Mouse (Mus musculus): ENCODE results near the gene Nras.
A peak's percentile ranks its signal among the peaks of the same experiment; 100 is the strongest.

The Nras gene

GRCm38 (mm10) chr3:103058207-103059157, at the start of gene Nras:
Nras (plus strand) TSS chr3:103058285.
- DNase-seq (ENCODE audit: low spot score), result peak; percentile 88

- DNase-seq (ENCODE audit: low spot score), result no peak
Observed at GRCm38 (mm10) chr3:103017350-103017749, 40.7 kb upstream of the Nras start.

GRCm38 (mm10) chr3:103019462-103019861, 38.6 kb upstream of the Nras start:
- DNase-seq (ENCODE audit: low spot score), result no peak

GRCm38 (mm10) chr3:103020249-103020942, 37.7 kb upstream of the Nras start, which contains the start of gene Csde1:
Csde1 (plus strand) TSS chr3:103020426.
- peak; percentile 97 for DNase-seq (ENCODE audit: low spot score)

- DNase-seq (ENCODE audit: low spot score), result peak; percentile 88
Observed at GRCm38 (mm10) chr3:103020943-103021638, 37.0 kb upstream of the Nras start.

- DNase-seq (ENCODE audit: low spot score), result no peak
Observed at GRCm38 (mm10) chr3:103026174-103026573, 31.9 kb upstream of the Nras start.

GRCm38 (mm10) chr3:103040285-103040684, 17.8 kb upstream of the Nras start:
- DNase-seq (ENCODE audit: low spot score), result no peak

GRCm38 (mm10) chr3:103040861-103041379, 17.2 kb upstream of the Nras start:
- DNase-seq (ENCODE audit: low spot score), result no peak

- no peak for DNase-seq (ENCODE audit: low spot score)
Observed at GRCm38 (mm10) chr3:103056016-103056595, 2.0 kb upstream of the Nras start.

GRCm38 (mm10) chr3:103057752-103058151, 333 bp upstream of the Nras start:
- no peak for DNase-seq (ENCODE audit: low spot score)

- DNase-seq (ENCODE audit: low spot score), result no peak
Observed at GRCm38 (mm10) chr3:103066927-103067326, 8.8 kb downstream of the Nras start.

GRCm38 (mm10) chr3:103068971-103069370, 10.9 kb downstream of the Nras start:
- DNase-seq (ENCODE audit: low spot score), result no peak

GRCm38 (mm10) chr3:103073771-103074170, 15.7 kb downstream of the Nras start, which contains the start of gene Ampd1:
Ampd1 (plus strand) TSS chr3:103074014.
- DNase-seq (ENCODE audit: low spot score), result no peak

- DNase-seq (ENCODE audit: low spot score), result no peak
Observed at GRCm38 (mm10) chr3:103075871-103076270, 17.8 kb downstream of the Nras start.

GRCm38 (mm10) chr3:103076476-103076875, 18.4 kb downstream of the Nras start:
- DNase-seq (ENCODE audit: low spot score), result no peak

GRCm38 (mm10) chr3:103079301-103079700, 21.2 kb downstream of the Nras start:
- DNase-seq (ENCODE audit: low spot score), result no peak

- no peak for DNase-seq (ENCODE audit: low spot score)
Observed at GRCm38 (mm10) chr3:103081051-103081450, 23.0 kb downstream of the Nras start.

GRCm38 (mm10) chr3:103081861-103082453, 23.9 kb downstream of the Nras start:
- DNase-seq (ENCODE audit: low spot score), result no peak

- DNase-seq (ENCODE audit: low spot score), result no peak
Observed at GRCm38 (mm10) chr3:103082761-103083160, 24.7 kb downstream of the Nras start.

- no peak for DNase-seq (ENCODE audit: low spot score)
Observed at GRCm38 (mm10) chr3:103085986-103086385, 27.9 kb downstream of the Nras start.

- DNase-seq (ENCODE audit: low spot score), result no peak
Observed at GRCm38 (mm10) chr3:103091753-103092152, 33.7 kb downstream of the Nras start.

All from ovary, adult 18-20 months (tissue).